Mouse (Mus musculus) heart, postnatal 0 days (tissue): ENCODE data around the gene Sox21. TPM values are rescaled to one million over a fixed set of nuclear protein-coding genes. Genes with fewer than 3 reads are reported as not detected.

Source experiments
- ATAC-seq: fragments of 200-750 bp; cut with Nextera tagmentation; 2 replicates; pipeline ENCODE4 v1.8.0; 2017; ENCODE audit warnings: low read depth, moderate number of reproducible peaks, moderate library complexity; ENCODE audit not compliant: insufficient read depth
- DNase-seq: peaks from one replicate; pipeline ENCODE4 v3.0.0-alpha.2; 2016; ENCODE audit warnings: low spot score
- H3K27ac ChIP-seq: fragments of 300-500 bp; sonication (generic); 2 replicates; pipeline ENCODE4 v1.5.1; 2014; ENCODE audit warnings: low read depth, mild to moderate bottlenecking
- H3K27me3 ChIP-seq: fragments of 300-500 bp; sonication (generic); 2 replicates; pipeline ENCODE4 v1.6.1; 2014; ENCODE audit warnings: low read length, mixed read lengths; ENCODE audit not compliant: control insufficient read depth, insufficient read depth
- H3K36me3 ChIP-seq: fragments of 300-500 bp; sonication (generic); replicated peaks from 2 replicates; pipeline ENCODE4 v1.6.1; 2014; ENCODE audit warnings: low read length, mixed read lengths; ENCODE audit not compliant: control insufficient read depth, insufficient read depth
- H3K4me1 ChIP-seq: fragments of 300-500 bp; sonication (generic); 2 replicates; pipeline ENCODE4 v1.6.1; 2014; ENCODE audit warnings: antibody characterized with exemption; ENCODE audit not compliant: control insufficient read depth, insufficient read depth
- H3K4me2 ChIP-seq: fragments of 300-500 bp; sonication (generic); 2 replicates; pipeline ENCODE4 v1.6.1; 2014; ENCODE audit warnings: low read depth, mild to moderate bottlenecking, low read length, moderate library complexity
- H3K4me3 ChIP-seq: fragments of 300-500 bp; sonication (generic); 2 replicates; pipeline ENCODE4 v1.5.1; 2014; ENCODE audit warnings: low read depth, low read length
- H3K9ac ChIP-seq: fragments of 300-500 bp; sonication (generic); replicated peaks from 2 replicates; pipeline ENCODE4 v1.6.1; 2014; ENCODE audit warnings: low read depth, low read length, mixed read lengths
- H3K9me3 ChIP-seq: fragments of 300-500 bp; sonication (generic); replicated peaks from 2 replicates; pipeline ENCODE4 v1.6.1; 2016; ENCODE audit warnings: low read length; ENCODE audit not compliant: control insufficient read depth
- CTCF ChIP-seq: IDR thresholded peaks from 2 replicates; pipeline ENCODE4 v1.5.1; 2016; ENCODE audit warnings: antibody characterized with exemption, control low read depth, low read depth
- EP300 ChIP-seq: IDR thresholded peaks from 2 replicates; pipeline ENCODE4 v1.6.1; 2016; ENCODE audit warnings: antibody characterized with exemption, low read depth
- WGBS: fragments of 180-500 bp; shearing (Covaris S2); extraction: QIAGEN DNeasy Blood & Tissue Kit; methylation state at CpG from one replicate; pipeline ENCODE4 v1.1.7; 2014; 5-methylcytosine and 5-hydroxymethylcytosine counted together
- microRNA-seq: library from miRNA; unstranded; fragments of <30 nt; microRNA quantifications from one replicate; pipeline ENCODE4, GENCODE M21; 2016
- polyA plus RNA-seq: library from polyadenylated mRNA; unstranded; fragments of >200 nt; fragmentation: Nextera tagmentation; extraction: Ambion mirVana; gene quantifications from 2 replicates; pipeline ENCODE4 v1.2.1, GENCODE M21; 2015
- total RNA-seq: library from RNA; depleted of rRNA; stranded (reverse); fragments of >200 nt; gene quantifications from 2 replicates; pipeline ENCODE4 v1.2.3, GENCODE M21; 2014; ENCODE audit warnings: low replicate concordance; rRNA removed

Gene Sox21
- total and polyA plus RNA-seq, 2 experiments from 2014 or later = not detected

- Histone ChIP-seq H3K4me3 (no peak overlapping the region), H3K4me1 (no peaks in the 10 kb centered on the region), H3K4me2 (no peak overlapping the region), H3K9me3 (no peaks in the 10 kb centered on the region), H3K27me3 (peaks cover 14% of the 10 kb centered on the region), H3K27ac (no peak overlapping the region), H3K36me3 (no peaks in the 10 kb centered on the region), H3K9ac (no peak overlapping the region)
- WGBS = 59% methylated on average over 10 of the region's 10 CpGs
- TF ChIP-seq CTCF (no peak), EP300 (no peak)
- no peak for ATAC-seq
- no peak for DNase-seq
These were observed 43.7 kb downstream of the Sox21 start for GRCm38 (mm10) chr14:118193001-118193628.

GRCm38 (mm10) chr14:118191442-118191841, 45.4 kb downstream of the Sox21 start:
- Histone ChIP-seq H3K4me1 (no peaks in the 10 kb centered on the region), H3K4me3 (no peak overlapping the region), H3K36me3 (no peaks in the 10 kb centered on the region), H3K27me3 (peaks cover 14% of the 10 kb centered on the region), H3K27ac (no peak overlapping the region), H3K9ac (no peak overlapping the region), H3K9me3 (no peaks in the 10 kb centered on the region), H3K4me2 (no peak overlapping the region)
- no peak for TF ChIP-seq CTCF
- no peak for TF ChIP-seq EP300
- ATAC-seq = no peak
- WGBS = 75% methylated on average over 9 of the region's 9 CpGs
- DNase-seq = no peak

Small RNA genes within 50 kb of the gene (microRNA-seq; reads per million reads assigned to microRNA genes)
- gene Mir6241 = not detected

Other genes with a start within 250 kb of the Sox21 start
- gene Dct, start 184.8 kb downstream of the Sox21 start, total RNA-seq = 3.1 and 58.5 TPM in 2 replicates
- gene Dct, start 184.8 kb downstream of the Sox21 start, polyA plus RNA-seq = 4.0 and 6.2 TPM in 2 replicates
- 15.8 and 17.3 TPM in 2 replicates for gene Tgds, start 104.3 kb downstream of the Sox21 start, total RNA-seq
- gene Tgds, start 104.3 kb downstream of the Sox21 start, polyA plus RNA-seq = 25.2 and 28.4 TPM in 2 replicates
- 37.7 and 70.0 TPM in 2 replicates for gene Gpr180, start 99.9 kb downstream of the Sox21 start, total RNA-seq
- 38.0 and 41.6 TPM in 2 replicates for gene Gpr180, start 99.9 kb downstream of the Sox21 start, polyA plus RNA-seq
- gene Gm9376, start 29.9 kb upstream of the Sox21 start, total RNA-seq = not detected in 2 replicates
- gene Gm9376, start 29.9 kb upstream of the Sox21 start, polyA plus RNA-seq = not detected in 2 replicates